Mouse (Mus musculus) heart, postnatal 0 days (tissue): ENCODE data around the gene Egfr. TPM values are rescaled to one million over a fixed set of nuclear protein-coding genes. Genes with fewer than 3 reads are reported as not detected.
A peak's percentile ranks its signal among the peaks of the same experiment; 100 is the strongest.

Experiments used
- ATAC-seq: fragments of 200-750 bp; cut with Nextera tagmentation; 2 replicates; pipeline ENCODE4 v1.8.0; 2017; ENCODE audit warnings: low read depth, moderate number of reproducible peaks, moderate library complexity; ENCODE audit not compliant: insufficient read depth
- DNase-seq: peaks from one replicate; pipeline ENCODE4 v3.0.0-alpha.2; 2016; ENCODE audit warnings: low spot score
- H3K27ac ChIP-seq: fragments of 300-500 bp; sonication (generic); 2 replicates; pipeline ENCODE4 v1.5.1; 2014; ENCODE audit warnings: low read depth, mild to moderate bottlenecking
- H3K27me3 ChIP-seq: fragments of 300-500 bp; sonication (generic); 2 replicates; pipeline ENCODE4 v1.6.1; 2014; ENCODE audit warnings: low read length, mixed read lengths; ENCODE audit not compliant: control insufficient read depth, insufficient read depth
- H3K36me3 ChIP-seq: fragments of 300-500 bp; sonication (generic); replicated peaks from 2 replicates; pipeline ENCODE4 v1.6.1; 2014; ENCODE audit warnings: low read length, mixed read lengths; ENCODE audit not compliant: control insufficient read depth, insufficient read depth
- H3K4me1 ChIP-seq: fragments of 300-500 bp; sonication (generic); 2 replicates; pipeline ENCODE4 v1.6.1; 2014; ENCODE audit warnings: antibody characterized with exemption; ENCODE audit not compliant: control insufficient read depth, insufficient read depth
- H3K4me2 ChIP-seq: fragments of 300-500 bp; sonication (generic); 2 replicates; pipeline ENCODE4 v1.6.1; 2014; ENCODE audit warnings: low read depth, mild to moderate bottlenecking, low read length, moderate library complexity
- H3K4me3 ChIP-seq: fragments of 300-500 bp; sonication (generic); 2 replicates; pipeline ENCODE4 v1.5.1; 2014; ENCODE audit warnings: low read depth, low read length
- H3K9ac ChIP-seq: fragments of 300-500 bp; sonication (generic); replicated peaks from 2 replicates; pipeline ENCODE4 v1.6.1; 2014; ENCODE audit warnings: low read depth, low read length, mixed read lengths
- H3K9me3 ChIP-seq: fragments of 300-500 bp; sonication (generic); replicated peaks from 2 replicates; pipeline ENCODE4 v1.6.1; 2016; ENCODE audit warnings: low read length; ENCODE audit not compliant: control insufficient read depth
- CTCF ChIP-seq: IDR thresholded peaks from 2 replicates; pipeline ENCODE4 v1.5.1; 2016; ENCODE audit warnings: antibody characterized with exemption, control low read depth, low read depth
- EP300 ChIP-seq: IDR thresholded peaks from 2 replicates; pipeline ENCODE4 v1.6.1; 2016; ENCODE audit warnings: antibody characterized with exemption, low read depth
- WGBS: fragments of 180-500 bp; shearing (Covaris S2); extraction: QIAGEN DNeasy Blood & Tissue Kit; methylation state at CpG from one replicate; pipeline ENCODE4 v1.1.7; 2014; 5-methylcytosine and 5-hydroxymethylcytosine counted together
- polyA plus RNA-seq: library from polyadenylated mRNA; unstranded; fragments of >200 nt; fragmentation: Nextera tagmentation; extraction: Ambion mirVana; gene quantifications from 2 replicates; pipeline ENCODE4 v1.2.1, GENCODE M21; 2015
- total RNA-seq: library from RNA; depleted of rRNA; stranded (reverse); fragments of >200 nt; gene quantifications from 2 replicates; pipeline ENCODE4 v1.2.3, GENCODE M21; 2014; ENCODE audit warnings: low replicate concordance

Egfr gene
- total and polyA plus RNA-seq, 2 experiments from 2014 or later, result 1.2 to 2.5 TPM

- Histone ChIP-seq H3K4me2 (no peak overlapping the region), H3K27ac (no peak overlapping the region), H3K4me3 (no peak overlapping the region), H3K9me3 (no peaks in the 10 kb centered on the region), H3K36me3 (no peaks in the 10 kb centered on the region), H3K27me3 (no peaks in the 10 kb centered on the region), H3K9ac (no peak overlapping the region), H3K4me1 (peaks cover 14% of the 10 kb centered on the region)
- TF ChIP-seq CTCF, result no peak
- no peak for TF ChIP-seq EP300
- DNase-seq (no peak), ATAC-seq (no peak)
- WGBS, result 69% methylated on average over 8 of the region's 8 CpGs
Observed at GRCm38 (mm10) chr11:16900653-16901416, 148.8 kb downstream of the Egfr start.

DNA sequence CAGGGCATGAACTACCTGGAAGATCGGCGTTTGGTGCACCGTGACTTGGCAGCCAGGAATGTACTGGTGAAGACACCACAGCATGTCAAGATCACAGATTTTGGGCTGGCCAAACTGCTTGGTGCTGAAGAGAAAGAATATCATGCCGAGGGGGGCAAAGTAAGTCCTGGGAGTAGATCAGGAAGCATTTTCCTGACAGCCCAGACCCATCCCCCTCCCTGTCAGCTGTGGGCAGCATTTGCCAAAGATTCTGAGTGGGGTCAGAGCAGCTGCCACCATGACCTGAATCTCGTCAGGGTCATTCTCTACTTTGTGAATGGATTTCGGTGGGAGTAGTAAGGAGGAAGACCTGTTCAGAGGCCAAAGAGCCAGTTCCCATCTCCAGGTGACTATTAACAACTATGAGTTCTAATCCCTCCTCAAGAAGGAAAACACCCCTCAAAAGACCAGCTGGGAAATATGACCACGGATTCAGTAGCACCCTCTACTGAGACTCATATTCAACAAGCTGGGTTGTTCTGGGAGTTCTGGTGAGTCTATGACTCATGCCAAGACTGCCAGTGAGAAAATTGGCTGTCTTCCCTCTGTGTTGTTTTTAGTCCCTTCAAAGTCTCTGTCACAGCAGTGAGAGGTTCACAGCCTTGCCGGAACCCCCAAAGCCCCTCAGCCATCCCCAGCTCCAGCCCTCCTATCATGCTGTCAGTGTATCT lies 152.5 kb downstream of the Egfr start:
- peaks cover 14% of the 10 kb centered on the region for H3K4me1 ChIP-seq
- 68% methylated on average over 8 of the region's 8 CpGs for WGBS
- no peaks in the 10 kb centered on the region for H3K9me3 ChIP-seq
- H3K36me3 ChIP-seq, result no peaks in the 10 kb centered on the region
- H3K4me2 ChIP-seq, result no peak overlapping the region
- ATAC-seq (peak; percentile 33; the same call in 1 of the 2 replicates), DNase-seq (no peak)
- no peak overlapping the region for H3K4me3 ChIP-seq
- TF ChIP-seq CTCF (no peak), EP300 (no peak)
- H3K27me3 ChIP-seq, result no peaks in the 10 kb centered on the region
- no peak overlapping the region for H3K27ac ChIP-seq
- no peak overlapping the region for H3K9ac ChIP-seq

DNA sequence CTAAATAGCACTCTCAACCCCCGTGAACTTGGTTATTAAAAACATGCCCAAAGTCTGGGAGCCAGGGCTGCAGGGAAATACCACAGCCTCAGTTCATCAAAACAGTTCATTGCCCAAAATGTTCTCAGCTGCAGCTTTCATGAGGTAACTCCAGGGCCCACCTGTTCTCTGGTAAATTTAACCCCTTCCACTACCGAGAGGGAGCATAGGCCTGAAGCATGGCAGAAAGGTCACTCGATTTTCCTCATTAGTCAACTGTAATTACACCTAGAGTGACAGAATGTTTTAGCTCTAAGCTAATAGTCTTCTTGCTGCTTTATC lies 153.0 kb downstream of the Egfr start:
- no peak overlapping the region for H3K4me3 ChIP-seq
- WGBS, result 44% methylated on average over 3 of the region's 3 CpGs
- ATAC-seq, result no peak

DNA sequence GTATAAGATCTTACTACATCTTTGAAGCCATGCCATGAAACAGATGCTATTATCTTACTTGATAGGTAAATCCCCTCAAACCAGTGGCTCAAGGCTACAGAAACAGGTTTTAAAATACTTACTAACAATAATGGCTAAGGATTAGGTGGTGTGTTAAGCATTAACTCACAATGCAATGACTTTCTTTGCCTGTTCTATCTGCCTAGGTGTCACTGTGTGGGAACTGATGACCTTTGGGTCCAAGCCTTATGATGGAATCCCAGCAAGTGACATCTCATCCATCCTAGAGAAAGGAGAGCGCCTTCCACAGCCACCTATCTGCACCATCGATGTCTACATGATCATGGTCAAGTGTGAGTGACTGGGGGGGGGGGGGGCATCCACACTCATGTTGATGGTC lies 154.5 kb downstream of the Egfr start:
- H3K9ac ChIP-seq, result no peak overlapping the region
- H3K27ac ChIP-seq, result no peak overlapping the region
- no peak overlapping the region for H3K4me3 ChIP-seq
- H3K4me2 ChIP-seq, result no peak overlapping the region
- DNase-seq, result no peak
- no peak for TF ChIP-seq CTCF
- TF ChIP-seq EP300, result no peak
- no peaks in the 10 kb centered on the region for H3K27me3 ChIP-seq
- WGBS, result 94% methylated on average over 2 of the region's 2 CpGs
- no peaks in the 10 kb centered on the region for H3K9me3 ChIP-seq
- no peaks in the 10 kb centered on the region for H3K36me3 ChIP-seq
- H3K4me1 ChIP-seq, result peaks cover 14% of the 10 kb centered on the region
- ATAC-seq, result no peak

More for the DNA sequence above, 153.0 kb downstream of the Egfr start:
- Histone ChIP-seq H3K4me1 (peaks cover 14% of the 10 kb centered on the region), H3K27ac (no peak overlapping the region), H3K9me3 (no peaks in the 10 kb centered on the region), H3K4me2 (no peak overlapping the region), H3K36me3 (no peaks in the 10 kb centered on the region), H3K9ac (no peak overlapping the region), H3K27me3 (no peaks in the 10 kb centered on the region)
- TF ChIP-seq EP300 (no peak), CTCF (no peak)
- DNase-seq, result no peak

DNA sequence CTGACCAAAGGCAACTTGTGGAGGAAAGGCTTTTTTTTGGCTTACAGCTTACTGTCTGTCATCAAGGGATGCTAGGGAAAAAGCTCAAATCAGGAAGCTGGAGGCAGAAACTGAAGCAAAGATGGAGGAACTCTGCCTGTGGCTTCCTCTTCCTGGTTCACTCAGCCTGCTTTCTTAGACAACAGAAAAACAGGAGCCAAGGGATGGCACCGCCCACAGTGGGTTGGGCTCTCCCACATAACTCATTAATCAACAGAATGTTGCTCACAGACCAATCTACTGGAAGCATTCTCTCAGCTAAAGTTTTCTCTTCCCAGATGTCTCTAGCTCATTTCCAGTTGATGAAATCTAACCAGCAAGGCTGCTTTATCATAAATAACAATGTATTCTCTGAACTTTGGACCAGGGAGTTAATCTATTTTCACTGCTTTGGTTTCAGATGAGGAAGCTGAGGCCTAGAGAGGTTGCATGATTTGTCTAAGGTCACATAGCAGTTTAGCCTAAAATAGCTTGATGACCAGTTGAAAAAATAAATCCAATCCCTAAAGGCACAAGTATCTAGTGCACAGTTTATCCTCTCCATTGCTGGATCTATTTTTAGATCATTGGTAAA lies 155.6 kb downstream of the Egfr start:
- Histone ChIP-seq H3K36me3 (no peaks in the 10 kb centered on the region), H3K27me3 (no peaks in the 10 kb centered on the region), H3K4me2 (no peak overlapping the region), H3K9ac (no peak overlapping the region), H3K4me3 (no peak overlapping the region), H3K27ac (no peak overlapping the region), H3K4me1 (peaks cover 14% of the 10 kb centered on the region), H3K9me3 (no peaks in the 10 kb centered on the region)
- DNase-seq (no peak), ATAC-seq (no peak)
- TF ChIP-seq CTCF (no peak), EP300 (no peak)
- 96% methylated on average over 1 of the region's 1 CpGs for WGBS
